Mouse (Mus musculus): ENCODE results near the gene Gja1. TPM values are rescaled to one million over a fixed set of nuclear protein-coding genes. Genes with fewer than 3 reads are reported as not detected.

The Gja1 gene
- total and polyA plus RNA-seq, 3 experiments, result 26.0 to 45.0 (median 31.2) TPM

GRCm38 (mm10) chr10:56377966-56378647, 977 bp downstream of the Gja1 start (continued):
- TF ChIP-seq SMC3 (IDR thresholded peaks at IDR 0.05; ENCODE audit: low read depth, low read length) (no peak), USF2 (conservative IDR thresholded peaks at IDR 0.05; ENCODE audit: low read depth, low read length) (no peak), SIN3A (IDR thresholded peaks at IDR 0.05; ENCODE audit: low read length) (peak; percentile 39; the same call in 1 of the 2 replicates), E2F4 (IDR thresholded peaks at IDR 0.05; ENCODE audit: insufficient replicate concordance, low read depth, low read length) (no peak), NRF1 (IDR thresholded peaks at IDR 0.05; ENCODE audit: low read depth, low read length) (no peak), MAZ (IDR thresholded peaks at IDR 0.05; ENCODE audit: low read depth, low read length) (peak; percentile 55; the same call in 1 of the 2 replicates), JUN (IDR thresholded peaks at IDR 0.05; ENCODE audit: insufficient read depth, low read depth, low read length) (no peak), RAD21 (IDR thresholded peaks at IDR 0.05; ENCODE audit: low read depth, low read length) (peak; percentile 32), ETS1 (conservative IDR thresholded peaks at IDR 0.05; ENCODE audit: low read depth, low read length) (no peak), CHD1 (IDR thresholded peaks at IDR 0.05; ENCODE audit: low read depth, low read length) (peak; percentile 98), EP300 (IDR thresholded peaks at IDR 0.05; ENCODE audit: low read length) (peak; percentile 40; the same call in 1 of the 2 replicates), MEF2A (IDR thresholded peaks at IDR 0.05; ENCODE audit: borderline replicate concordance, low read depth, low read length) (no peak), MAX (IDR thresholded peaks at IDR 0.05; ENCODE audit: low read length) (peak; percentile 60; the same call in 1 of the 2 replicates), TCF12 (IDR thresholded peaks at IDR 0.05; ENCODE audit: low read depth, low read length) (0 out of 2 replicates have a peak, but pooled peaks have one; percentile 20), KAT2A (IDR thresholded peaks at IDR 0.05; ENCODE audit: insufficient replicate concordance, low read length) (no peak), NELFE (IDR thresholded peaks at IDR 0.05; ENCODE audit: low read depth, low read length) (peak; percentile 11; the same call in 1 of the 2 replicates), USF1 (IDR thresholded peaks at IDR 0.05; ENCODE audit: low read depth, low read length) (no peak), UBTF (IDR thresholded peaks at IDR 0.05; ENCODE audit: low read depth, low read length) (no peak), IRF4 (IDR thresholded peaks at IDR 0.05; ENCODE audit: low read depth, low read length) (no peak)

DNA sequence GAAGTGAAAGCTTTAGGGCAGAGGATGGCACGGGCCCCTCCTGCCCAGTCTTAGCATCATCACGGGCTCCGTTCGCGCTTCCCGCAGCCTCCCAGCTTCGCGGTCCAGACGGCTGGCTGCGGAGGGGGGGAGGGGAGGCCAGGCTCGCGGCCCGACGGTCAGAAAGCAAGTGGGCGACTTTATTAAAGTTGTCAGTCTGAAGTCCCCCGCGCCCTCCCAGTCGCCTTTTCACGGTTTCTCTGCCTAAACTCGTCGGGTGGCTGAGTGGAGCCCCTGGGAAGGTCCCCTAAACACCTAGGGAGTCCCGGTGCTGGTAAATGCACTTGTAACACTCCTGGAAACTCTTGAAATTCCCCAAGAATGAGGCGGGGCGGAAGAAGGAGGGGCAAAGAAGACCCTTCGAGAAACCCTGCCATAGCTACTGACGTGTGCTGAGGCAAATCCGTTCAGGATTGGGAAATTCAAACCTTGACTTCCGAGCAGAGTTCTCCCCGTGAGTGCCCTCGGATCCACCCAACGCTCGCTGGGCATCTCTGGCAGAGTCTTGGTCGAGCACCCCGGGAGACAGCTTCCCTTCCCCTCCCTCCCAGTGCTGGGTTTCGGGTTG, 1.6 kb downstream of the Gja1 start:
- dilution Hi-C loops (cut with MboI; ENCODE audit: extremely low pct_ligation_motif_present, extremely low pct_unique_long_range_greater_than_20kb, low sequenced_read_pairs), result no loop called here
- TF ChIP-seq RAD21 (IDR thresholded peaks at IDR 0.05; ENCODE audit: low read depth, low read length), result no peak
- no peak; the same call in 1 of the 2 replicates for TF ChIP-seq SIN3A (IDR thresholded peaks at IDR 0.05; ENCODE audit: low read length)
- no peak for TF ChIP-seq MXI1 (IDR thresholded peaks at IDR 0.05; ENCODE audit: low read depth, low read length)
- TF ChIP-seq GABPA (IDR thresholded peaks at IDR 0.05; ENCODE audit: insufficient replicate concordance, low read depth, low read length), result no peak
- TF ChIP-seq CHD2 (IDR thresholded peaks at IDR 0.05; ENCODE audit: low read length), result peak; percentile 27; the same call in 1 of the 2 replicates
- TF ChIP-seq POLR2A (IDR thresholded peaks at IDR 0.05; ENCODE audit: low read depth, low read length), result 0 out of 2 replicates have a peak, but pooled peaks have one; percentile 25
- 0 out of 2 replicates have a peak, but pooled peaks have one; percentile 42 for TF ChIP-seq BHLHE40 (IDR thresholded peaks at IDR 0.05; ENCODE audit: low read depth, low read length)
- in situ Hi-C loops (cut with MboI; ENCODE audit: low pct_ligation_motif_present, low pct_unique_long_range_greater_than_20kb, low sequenced_read_pairs), result no loop called here
- peaks cover 49% of the 10 kb centered on the region for H3K79me2 ChIP-seq (replicated peaks; ENCODE audit: control insufficient read depth, extremely low read depth, insufficient read depth, poor library complexity, severe bottlenecking)
- peak overlapping the region; percentile 59 to 68 (median 60) for H3K4me3 ChIP-seq (replicated peaks in 1 of 3; ENCODE audit: low read depth in 2 of 3, low read length in 2 of 3, poor library complexity in 1 of 3)
- no peaks in the 10 kb centered on the region for H3K27me3 ChIP-seq (replicated peaks)
- H3K27ac ChIP-seq (ENCODE audit: insufficient read depth, low read depth), result peak overlapping the region; percentile 44; the same call in 1 of the 2 replicates
- H3K4me1 ChIP-seq (ENCODE audit: control insufficient read depth in 1 of 2, insufficient read depth in 2 of 2), result peaks cover 2 to 10% of the 10 kb centered on the region in 2 experiments; a peak in 1 of 4 replicates
- DNase-seq (ENCODE audit: extremely low read depth), result no peak
- peaks cover 0 to 3% of the 10 kb centered on the region in 2 experiments for H3K36me3 ChIP-seq (replicated peaks in 1 of 2; ENCODE audit: control insufficient read depth in 1 of 2, insufficient read depth in 1 of 2, low read length in 1 of 2)
- H3K4me2 ChIP-seq (ENCODE audit: insufficient read depth, low read depth, poor library complexity, severe bottlenecking), result peak overlapping the region; percentile 47
- H3K9ac ChIP-seq (ENCODE audit: insufficient read depth, low read depth), result peak overlapping the region; percentile 92
- no peaks in the 10 kb centered on the region for H3K9me3 ChIP-seq (replicated peaks; ENCODE audit: low read length)

Measured in CH12.LX (cell line).